Mouse (Mus musculus): ENCODE measurements around the gene Fam24b. TPM values are rescaled to one million over a fixed set of nuclear protein-coding genes. Genes with fewer than 3 reads are reported as not detected.

Fam24b gene
- not detected in 2 replicates for polyA plus RNA-seq (2016; fragmentation: Nextera tagmentation; extraction: Ambion mirVana)

- Histone ChIP-seq H3K27me3 (ENCODE audit: low read depth, poor library complexity, severe bottlenecking) (no peaks in the 10 kb centered on the region), H3K27ac (replicated peaks) (no peak within 1 kb of the TSS), H3K4me1 (no peaks in the 10 kb centered on the region), H3K9me3 (replicated peaks) (no peaks in the 10 kb centered on the region), H3K4me3 (no peak within 1 kb of the TSS), H3K36me3 (no peaks in the 10 kb centered on the region)
- 91% methylated on average over 5 of the region's 5 CpGs for WGBS
- DNase-seq (ENCODE audit: low spot score), result no peak
Observed at GRCm38 (mm10) chr7:131329416-131329815, at the start of gene Fam24b. Gene Fam24b, minus strand, starts transcription at chr7:131329516.

- Histone ChIP-seq H3K27ac (replicated peaks) (peak overlapping the region; percentile 95; the same call in 1 of the 2 replicates), H3K4me1 (peaks cover 20% of the 10 kb centered on the region), H3K9me3 (replicated peaks) (no peaks in the 10 kb centered on the region), H3K4me3 (peak overlapping the region; percentile 73), H3K27me3 (ENCODE audit: low read depth, poor library complexity, severe bottlenecking) (no peaks in the 10 kb centered on the region), H3K36me3 (peaks cover 12% of the 10 kb centered on the region)
- DNase-seq (ENCODE audit: low spot score), result no peak
- 78% methylated on average over 9 of the region's 9 CpGs for WGBS
Observed at GRCm38 (mm10) chr7:131371880-131372651, 42.8 kb upstream of the Fam24b start.

- Histone ChIP-seq H3K4me3 (peak overlapping the region; percentile 73), H3K9me3 (replicated peaks) (no peaks in the 10 kb centered on the region), H3K4me1 (peaks cover 20% of the 10 kb centered on the region), H3K36me3 (peaks cover 12% of the 10 kb centered on the region), H3K27ac (replicated peaks) (peak overlapping the region; percentile 95), H3K27me3 (ENCODE audit: low read depth, poor library complexity, severe bottlenecking) (no peaks in the 10 kb centered on the region)
- WGBS, result 11% methylated on average over 9 of the region's 9 CpGs
- no peak for DNase-seq (ENCODE audit: low spot score)
Observed at GRCm38 (mm10) chr7:131371470-131371860, 42.1 kb upstream of the Fam24b start.

GRCm38 (mm10) chr7:131370648-131371469 lies 41.5 kb upstream of the Fam24b start, which contains the start of gene Pstk:
Gene Pstk, plus strand, starts transcription at chr7:131371141.
- peak; percentile 91 for DNase-seq (ENCODE audit: low spot score)
- Histone ChIP-seq H3K36me3 (peaks cover 12% of the 10 kb centered on the region), H3K27me3 (ENCODE audit: low read depth, poor library complexity, severe bottlenecking) (no peaks in the 10 kb centered on the region), H3K4me1 (peaks cover 20% of the 10 kb centered on the region), H3K27ac (replicated peaks) (peak within 1 kb of the TSS; percentile 95), H3K9me3 (replicated peaks) (no peaks in the 10 kb centered on the region), H3K4me3 (peak within 1 kb of the TSS; percentile 73)
- 5% methylated on average over 47 of the region's 47 CpGs for WGBS

- no peak for DNase-seq (ENCODE audit: low spot score)
- Histone ChIP-seq H3K36me3 (peaks cover 19% of the 10 kb centered on the region), H3K4me1 (peaks cover 22% of the 10 kb centered on the region), H3K4me3 (no peak overlapping the region), H3K27me3 (ENCODE audit: low read depth, poor library complexity, severe bottlenecking) (peaks cover 7% of the 10 kb centered on the region; the same call in 1 of the 2 replicates), H3K27ac (replicated peaks) (no peak overlapping the region), H3K9me3 (replicated peaks) (no peaks in the 10 kb centered on the region)
- 94% methylated on average over 8 of the region's 8 CpGs for WGBS
Observed at GRCm38 (mm10) chr7:131364131-131364530, 34.8 kb upstream of the Fam24b start.

- peak within 1 kb of the TSS; percentile 94 for H3K27ac ChIP-seq (replicated peaks)
- H3K27me3 ChIP-seq (ENCODE audit: low read depth, poor library complexity, severe bottlenecking), result peaks cover 7% of the 10 kb centered on the region; the same call in 1 of the 2 replicates
- under 1% methylated on average over 55 of the region's 55 CpGs for WGBS
- H3K4me1 ChIP-seq, result peaks cover 22% of the 10 kb centered on the region
- peak within 1 kb of the TSS; percentile 89 for H3K4me3 ChIP-seq
- H3K36me3 ChIP-seq, result peaks cover 33% of the 10 kb centered on the region
- no peaks in the 10 kb centered on the region for H3K9me3 ChIP-seq (replicated peaks)
- DNase-seq (ENCODE audit: low spot score), result peak; percentile 95
Observed at GRCm38 (mm10) chr7:131362615-131363300, 33.4 kb upstream of the Fam24b start, which contains the start of gene 2310057M21Rik. Gene 2310057M21Rik, minus strand, starts transcription at chr7:131362759.

GRCm38 (mm10) chr7:131362269-131362614 lies 32.9 kb upstream of the Fam24b start:
- DNase-seq (ENCODE audit: low spot score), result no peak
- Histone ChIP-seq H3K4me3 (peak overlapping the region; percentile 89), H3K27ac (replicated peaks) (peak overlapping the region; percentile 94), H3K9me3 (replicated peaks) (no peaks in the 10 kb centered on the region), H3K27me3 (ENCODE audit: low read depth, poor library complexity, severe bottlenecking) (peaks cover 7% of the 10 kb centered on the region; the same call in 1 of the 2 replicates), H3K36me3 (peaks cover 38% of the 10 kb centered on the region), H3K4me1 (peaks cover 22% of the 10 kb centered on the region)
- under 1% methylated on average over 35 of the region's 35 CpGs for WGBS

GRCm38 (mm10) chr7:131356105-131356504 lies 26.8 kb upstream of the Fam24b start:
- 96% methylated on average over 13 of the region's 13 CpGs for WGBS
- Histone ChIP-seq H3K4me1 (peaks cover 3% of the 10 kb centered on the region), H3K9me3 (replicated peaks) (no peaks in the 10 kb centered on the region), H3K4me3 (no peak overlapping the region), H3K27me3 (ENCODE audit: low read depth, poor library complexity, severe bottlenecking) (no peaks in the 10 kb centered on the region), H3K36me3 (peaks cover 93% of the 10 kb centered on the region), H3K27ac (replicated peaks) (no peak overlapping the region)
- DNase-seq (ENCODE audit: low spot score), result no peak

GRCm38 (mm10) chr7:131345856-131346541 lies 16.7 kb upstream of the Fam24b start:
- H3K27ac ChIP-seq (replicated peaks), result no peak overlapping the region
- no peaks in the 10 kb centered on the region for H3K27me3 ChIP-seq (ENCODE audit: low read depth, poor library complexity, severe bottlenecking)
- no peak overlapping the region for H3K4me3 ChIP-seq
- no peaks in the 10 kb centered on the region for H3K4me1 ChIP-seq
- H3K9me3 ChIP-seq (replicated peaks), result no peaks in the 10 kb centered on the region
- WGBS, result 85% methylated on average over 7 of the region's 7 CpGs
- no peak for DNase-seq (ENCODE audit: low spot score)
- H3K36me3 ChIP-seq, result peaks cover 93% of the 10 kb centered on the region

GRCm38 (mm10) chr7:131337502-131338068 lies 8.3 kb upstream of the Fam24b start:
- peaks cover 7% of the 10 kb centered on the region; the same call in 1 of the 2 replicates for H3K4me1 ChIP-seq
- H3K27ac ChIP-seq (replicated peaks), result peak overlapping the region; percentile 65
- 67% methylated on average over 8 of the region's 8 CpGs for WGBS
- H3K9me3 ChIP-seq (replicated peaks), result no peaks in the 10 kb centered on the region
- no peak overlapping the region for H3K4me3 ChIP-seq
- no peak for DNase-seq (ENCODE audit: low spot score)
- H3K36me3 ChIP-seq, result peaks cover 35% of the 10 kb centered on the region
- H3K27me3 ChIP-seq (ENCODE audit: low read depth, poor library complexity, severe bottlenecking), result no peaks in the 10 kb centered on the region

GRCm38 (mm10) chr7:131333564-131333963 lies 4.2 kb upstream of the Fam24b start, which contains the start of gene Fam24a:
Gene Fam24a, plus strand, starts transcription at chr7:131333864.
- H3K4me3 ChIP-seq, result no peak within 1 kb of the TSS
- no peaks in the 10 kb centered on the region for H3K27me3 ChIP-seq (ENCODE audit: low read depth, poor library complexity, severe bottlenecking)
- 58% methylated on average over 1 of the region's 1 CpGs for WGBS
- H3K9me3 ChIP-seq (replicated peaks), result no peaks in the 10 kb centered on the region
- H3K36me3 ChIP-seq, result no peaks in the 10 kb centered on the region
- no peak within 1 kb of the TSS for H3K27ac ChIP-seq (replicated peaks)
- H3K4me1 ChIP-seq, result peaks cover 7% of the 10 kb centered on the region; the same call in 1 of the 2 replicates
- DNase-seq (ENCODE audit: low spot score), result no peak

All from midbrain, embryonic 10.5 days (tissue).